Mouse (Mus musculus) lung, postnatal 36 days (tissue): ENCODE results near the gene Btbd35f4.
"Not testable (repeated sequence)": the region's sequence is repeated elsewhere in the genome, so short reads cannot be mapped to it uniquely, and the experiment has no call there.

Experiments used
- DNase-seq: peaks from one replicate; pipeline ENCODE4 v3.0.0; 2022; ENCODE audit warnings: mixed read lengths

The Btbd35f4 gene

GRCm38 (mm10) chrX:4800196-4800595, at the start of gene Btbd35f4:
Gene Btbd35f4, plus strand, starts transcription at chrX:4800496.
- not testable (repeated sequence) for DNase-seq

GRCm38 (mm10) chrX:4840016-4840415, 39.7 kb downstream of the Btbd35f4 start:
- DNase-seq = not testable (repeated sequence)
